Mouse (Mus musculus): ENCODE measurements at regions not wholly inside any gene's neighbourhood (a gene's known extent, or its start where the extent isn't known, plus 50 kb on each side); places are given as distances from the start of the nearest gene placed in this dataset.

DNA sequence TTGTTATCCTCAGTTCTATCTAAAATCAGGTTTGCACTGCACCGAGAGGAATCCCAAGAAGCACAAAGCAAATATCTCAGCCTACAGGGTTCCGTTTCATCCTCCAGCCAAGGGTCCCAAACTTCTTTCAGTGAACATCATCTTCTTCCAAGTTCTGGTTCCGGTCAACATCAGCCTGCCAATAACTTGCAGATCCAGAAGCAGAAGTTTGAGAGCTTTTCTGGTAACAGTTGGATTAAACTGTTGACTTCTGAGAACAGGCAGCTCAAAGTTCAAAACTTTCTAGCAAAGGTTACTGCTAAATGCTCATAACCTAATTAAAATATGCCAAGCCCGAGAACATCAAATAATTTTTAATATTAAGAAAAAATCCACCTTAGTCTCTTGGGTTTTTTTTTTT is 237.0 kb upstream of the Gm37988 start:
- H3K4me2 ChIP-seq (ENCODE audit: low read depth, low read length, poor library complexity, severe bottlenecking) = no peak overlapping the region
- ATAC-seq (ENCODE audit: low FRiP score) (no peak), DNase-seq (ENCODE audit: low spot score) (no peak)
- H3K27ac ChIP-seq (ENCODE audit: low read depth, low read length) = no peak overlapping the region
- 87% methylated on average over 4 of the region's 4 CpGs for WGBS
- H3K9me3 ChIP-seq (ENCODE audit: low read length) = no peaks in the 10 kb centered on the region
- H3K4me1 ChIP-seq (ENCODE audit: insufficient read depth, low read length) = no peaks in the 10 kb centered on the region
- H3K4me3 ChIP-seq (ENCODE audit: low read depth, low read length) = no peak overlapping the region
- H3K27me3 ChIP-seq (ENCODE audit: insufficient read depth, low read length) = no peaks in the 10 kb centered on the region
- no peak for TF ChIP-seq CTCF (IDR thresholded peaks at IDR 0.05)
- H3K36me3 ChIP-seq (ENCODE audit: insufficient read depth, low read length) = no peaks in the 10 kb centered on the region
- H3K9ac ChIP-seq (replicated peaks; ENCODE audit: low read length, poor library complexity, severe bottlenecking) = no peak overlapping the region

DNA sequence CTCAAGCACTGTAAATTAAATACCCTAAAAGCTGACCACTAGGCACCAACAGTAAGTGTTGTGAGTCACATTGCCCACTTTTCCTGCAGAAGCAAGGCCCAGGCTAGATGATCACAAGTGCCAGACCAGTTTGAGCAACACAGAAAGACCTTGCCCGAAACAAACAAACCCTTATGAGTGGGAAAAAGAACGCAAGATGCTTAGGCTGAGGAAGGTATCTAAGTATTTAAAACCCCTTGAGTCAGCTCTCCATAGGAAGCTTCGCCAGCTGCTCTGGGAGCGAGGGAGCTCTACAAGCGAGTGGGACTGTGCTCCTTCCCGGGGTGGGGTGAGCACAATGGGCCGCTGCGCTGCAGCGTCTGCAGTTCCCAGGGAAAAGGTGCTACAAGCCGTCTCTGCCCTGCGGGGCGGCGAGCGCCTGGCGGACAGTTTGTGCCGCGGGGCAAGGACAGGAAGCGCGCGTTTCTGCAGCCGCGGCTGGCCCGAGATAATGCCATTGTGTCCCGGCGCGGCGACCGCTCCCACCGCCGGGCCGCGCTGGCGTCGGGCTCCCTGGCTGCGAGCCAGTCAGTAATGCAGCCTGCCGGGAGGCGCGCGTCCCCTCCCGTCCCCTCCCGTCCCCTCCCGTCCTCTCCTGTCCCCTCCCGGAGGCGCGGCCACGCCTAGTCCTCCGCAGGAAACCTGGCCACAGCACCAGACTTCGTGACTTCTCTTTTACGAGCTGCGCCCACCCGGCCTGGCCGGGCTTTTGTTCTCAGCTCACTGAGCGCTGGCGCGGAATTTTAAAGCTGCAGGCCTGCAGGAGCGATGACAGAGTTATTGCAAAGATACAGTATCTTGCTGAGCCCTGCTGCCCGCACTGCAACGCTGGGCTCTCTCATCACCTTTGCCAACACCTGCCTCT is 236.1 kb upstream of the Gm37988 start:
- Histone ChIP-seq H3K4me2 (ENCODE audit: low read depth, low read length, poor library complexity, severe bottlenecking) (peak overlapping the region; percentile 55), H3K4me3 (ENCODE audit: low read depth, low read length) (peak overlapping the region; percentile 54), H3K27me3 (ENCODE audit: insufficient read depth, low read length) (no peaks in the 10 kb centered on the region), H3K27ac (ENCODE audit: low read depth, low read length) (peak overlapping the region; percentile 65), H3K9ac (replicated peaks; ENCODE audit: low read length, poor library complexity, severe bottlenecking) (peak overlapping the region; percentile 83), H3K9me3 (ENCODE audit: low read length) (no peaks in the 10 kb centered on the region), H3K36me3 (ENCODE audit: insufficient read depth, low read length) (no peaks in the 10 kb centered on the region), H3K4me1 (ENCODE audit: insufficient read depth, low read length) (no peaks in the 10 kb centered on the region)
- DNase-seq (ENCODE audit: low spot score) (peak; percentile 84), ATAC-seq (ENCODE audit: low FRiP score) (peak; percentile 89)
- 0 out of 2 replicates have a peak, but pooled peaks have one; percentile 17 for TF ChIP-seq CTCF (IDR thresholded peaks at IDR 0.05)
- WGBS = under 1% methylated on average over 43 of the region's 58 CpGs

DNA sequence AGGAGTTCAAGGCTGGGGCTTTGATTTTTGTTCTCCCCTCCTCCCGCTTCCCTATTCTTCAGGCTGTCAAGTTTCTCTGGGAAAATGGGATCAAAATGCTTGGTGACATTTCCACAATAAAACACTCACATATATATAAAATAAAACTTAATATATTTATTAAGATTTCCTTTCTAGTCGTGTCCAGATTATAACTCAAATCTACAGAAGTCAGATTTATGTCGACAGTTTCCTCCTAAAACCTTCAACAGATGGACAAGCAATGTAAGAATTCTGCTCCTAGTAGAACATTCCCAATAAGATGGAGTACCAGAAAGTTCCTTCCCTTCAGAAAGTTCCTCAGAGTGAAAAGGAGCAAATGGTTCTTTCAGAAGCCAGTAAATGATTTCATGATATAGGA is 235.4 kb upstream of the Gm37988 start:
- peak overlapping the region; percentile 55 for H3K4me2 ChIP-seq (ENCODE audit: low read depth, low read length, poor library complexity, severe bottlenecking)
- H3K4me3 ChIP-seq (ENCODE audit: low read depth, low read length) = peak overlapping the region; percentile 54
- H3K9ac ChIP-seq (replicated peaks; ENCODE audit: low read length, poor library complexity, severe bottlenecking) = peak overlapping the region; percentile 83
- peak overlapping the region; percentile 65 for H3K27ac ChIP-seq (ENCODE audit: low read depth, low read length)
- H3K9me3 ChIP-seq (ENCODE audit: low read length) = no peaks in the 10 kb centered on the region
- no peak for ATAC-seq (ENCODE audit: low FRiP score)
- no peaks in the 10 kb centered on the region for H3K27me3 ChIP-seq (ENCODE audit: insufficient read depth, low read length)
- no peak for DNase-seq (ENCODE audit: low spot score)
- TF ChIP-seq CTCF (IDR thresholded peaks at IDR 0.05) = no peak
- 28% methylated on average over 3 of the region's 3 CpGs for WGBS
- H3K36me3 ChIP-seq (ENCODE audit: insufficient read depth, low read length) = no peaks in the 10 kb centered on the region
- no peaks in the 10 kb centered on the region for H3K4me1 ChIP-seq (ENCODE audit: insufficient read depth, low read length)

DNA sequence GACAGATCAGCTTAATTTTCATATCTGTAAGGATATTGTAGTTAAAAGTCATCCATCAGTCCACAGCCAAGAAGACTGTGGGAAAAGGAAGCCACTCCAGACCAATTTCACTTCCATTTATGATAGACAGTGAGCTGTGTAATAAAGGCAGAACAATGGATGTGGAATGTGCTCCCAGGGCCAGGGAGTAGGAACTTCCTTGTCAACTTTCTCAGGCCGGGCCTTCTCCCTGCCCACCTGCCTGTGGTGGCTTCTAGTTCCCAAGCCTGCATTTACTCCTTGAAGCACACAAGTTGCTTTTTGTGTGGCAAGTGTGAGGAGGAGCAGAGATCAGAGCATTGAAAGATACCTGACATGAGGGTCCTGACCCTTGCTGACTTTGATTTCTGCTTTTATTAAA is 233.6 kb upstream of the Gm37988 start:
- Histone ChIP-seq H3K27ac (ENCODE audit: low read depth, low read length) (no peak overlapping the region), H3K9ac (replicated peaks; ENCODE audit: low read length, poor library complexity, severe bottlenecking) (no peak overlapping the region), H3K27me3 (ENCODE audit: insufficient read depth, low read length) (no peaks in the 10 kb centered on the region), H3K4me3 (ENCODE audit: low read depth, low read length) (no peak overlapping the region), H3K4me2 (ENCODE audit: low read depth, low read length, poor library complexity, severe bottlenecking) (no peak overlapping the region), H3K36me3 (ENCODE audit: insufficient read depth, low read length) (no peaks in the 10 kb centered on the region), H3K4me1 (ENCODE audit: insufficient read depth, low read length) (no peaks in the 10 kb centered on the region), H3K9me3 (ENCODE audit: low read length) (no peaks in the 10 kb centered on the region)
- 63% methylated on average over 1 of the region's 1 CpGs for WGBS
- DNase-seq (ENCODE audit: low spot score) (no peak), ATAC-seq (ENCODE audit: low FRiP score) (no peak)
- TF ChIP-seq CTCF (IDR thresholded peaks at IDR 0.05) = no peak

DNA sequence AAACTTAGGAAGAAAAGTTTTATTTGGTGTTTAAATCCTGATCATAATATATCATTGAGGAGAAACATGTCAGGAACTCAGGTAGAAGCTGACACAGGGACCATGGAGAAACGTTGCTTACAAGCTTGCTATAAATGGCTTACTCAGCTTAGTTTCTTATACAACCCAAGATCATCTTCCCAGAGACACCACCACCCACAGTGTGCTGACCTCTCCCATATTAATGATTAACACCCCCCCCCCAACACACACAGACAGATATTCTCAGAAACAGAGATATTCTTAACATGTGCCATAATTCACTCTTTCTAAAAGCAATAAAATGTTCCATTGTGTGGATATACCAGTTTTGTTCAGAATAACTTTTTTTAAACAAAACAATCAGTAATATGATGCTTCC is 230.7 kb upstream of the Gm37988 start:
- ATAC-seq (ENCODE audit: low FRiP score) (no peak), DNase-seq (ENCODE audit: low spot score) (no peak)
- Histone ChIP-seq H3K4me2 (ENCODE audit: low read depth, low read length, poor library complexity, severe bottlenecking) (no peak overlapping the region), H3K4me1 (ENCODE audit: insufficient read depth, low read length) (no peaks in the 10 kb centered on the region), H3K27ac (ENCODE audit: low read depth, low read length) (no peak overlapping the region), H3K9me3 (ENCODE audit: low read length) (no peaks in the 10 kb centered on the region), H3K27me3 (ENCODE audit: insufficient read depth, low read length) (no peaks in the 10 kb centered on the region), H3K4me3 (ENCODE audit: low read depth, low read length) (no peak overlapping the region), H3K9ac (replicated peaks; ENCODE audit: low read length, poor library complexity, severe bottlenecking) (no peak overlapping the region), H3K36me3 (ENCODE audit: insufficient read depth, low read length) (no peaks in the 10 kb centered on the region)
- WGBS = 62% methylated on average over 1 of the region's 1 CpGs
- TF ChIP-seq CTCF (IDR thresholded peaks at IDR 0.05) = no peak

DNA sequence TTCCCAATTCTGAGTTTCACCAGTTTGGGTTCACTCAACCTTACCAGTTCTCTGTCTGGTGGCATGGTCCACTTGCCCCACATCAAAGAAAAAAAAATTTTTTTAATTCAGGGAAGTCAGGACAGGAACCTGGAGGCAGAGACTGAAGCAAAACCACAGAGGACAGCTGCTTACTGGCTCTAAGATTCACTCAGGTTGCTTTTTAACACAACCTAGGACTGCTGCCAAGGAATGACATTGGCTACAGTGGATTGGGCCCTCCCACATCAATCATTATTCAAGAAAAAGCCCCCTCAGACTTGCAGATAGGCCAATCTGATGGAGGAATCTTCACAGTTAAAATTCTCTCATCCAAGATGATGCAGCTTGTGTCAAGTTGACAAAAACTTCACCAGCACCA is 225.2 kb upstream of the Gm37988 start:
- ATAC-seq (ENCODE audit: low FRiP score) (no peak), DNase-seq (ENCODE audit: low spot score) (no peak)
- H3K27me3 ChIP-seq (ENCODE audit: insufficient read depth, low read length) = no peaks in the 10 kb centered on the region
- no peak for TF ChIP-seq CTCF (IDR thresholded peaks at IDR 0.05)
- H3K9me3 ChIP-seq (ENCODE audit: low read length) = no peaks in the 10 kb centered on the region
- no peak overlapping the region for H3K27ac ChIP-seq (ENCODE audit: low read depth, low read length)
- H3K4me1 ChIP-seq (ENCODE audit: insufficient read depth, low read length) = no peaks in the 10 kb centered on the region
- no peak overlapping the region for H3K4me2 ChIP-seq (ENCODE audit: low read depth, low read length, poor library complexity, severe bottlenecking)
- no peak overlapping the region for H3K4me3 ChIP-seq (ENCODE audit: low read depth, low read length)
- H3K36me3 ChIP-seq (ENCODE audit: insufficient read depth, low read length) = no peaks in the 10 kb centered on the region
- H3K9ac ChIP-seq (replicated peaks; ENCODE audit: low read length, poor library complexity, severe bottlenecking) = no peak overlapping the region

All from midbrain, postnatal 0 days (tissue).